Mouse (Mus musculus) kidney, postnatal 0 days (tissue): ENCODE measurements around the gene Garnl3. TPM values are rescaled to one million over a fixed set of nuclear protein-coding genes. Genes with fewer than 3 reads are reported as not detected.
A peak's percentile ranks its signal among the peaks of the same experiment; 100 is the strongest.
"Not testable (repeated sequence)": the region's sequence is repeated elsewhere in the genome, so short reads cannot be mapped to it uniquely, and the experiment has no call there.

Experiments used
- ATAC-seq: fragments of 200-750 bp; cut with Nextera tagmentation; replicated peaks from 2 replicates; pipeline ENCODE4 v1.8.0; 2017; ENCODE audit warnings: low read depth, moderate number of reproducible peaks, moderate TSS enrichment, moderate library complexity; ENCODE audit not compliant: low FRiP score
- DNase-seq: peaks from one replicate; pipeline ENCODE4 v3.0.0-alpha.2; 2016; ENCODE audit warnings: low spot score
- H3K27ac ChIP-seq: fragments of 300-500 bp; sonication (generic); 2 replicates; pipeline ENCODE4 v1.5.1; 2014; ENCODE audit warnings: mild to moderate bottlenecking
- H3K27me3 ChIP-seq: fragments of 300-500 bp; sonication (generic); 2 replicates; pipeline ENCODE4 v1.6.1; 2014; ENCODE audit warnings: low read length, mixed read lengths; ENCODE audit not compliant: insufficient read depth
- H3K36me3 ChIP-seq: fragments of 300-500 bp; sonication (generic); 2 replicates; pipeline ENCODE4 v1.6.1; 2014; ENCODE audit warnings: low read length, mixed read lengths; ENCODE audit not compliant: insufficient read depth
- H3K4me1 ChIP-seq: fragments of 300-500 bp; sonication (generic); replicated peaks from 2 replicates; pipeline ENCODE4 v1.6.1; 2014; ENCODE audit warnings: antibody characterized with exemption, low read length, mixed read lengths; ENCODE audit not compliant: insufficient read depth
- H3K4me2 ChIP-seq: fragments of 300-500 bp; sonication (generic); 2 replicates; pipeline ENCODE4 v1.6.1; 2014; ENCODE audit warnings: mild to moderate bottlenecking, low read length, moderate library complexity, mixed read lengths
- H3K4me3 ChIP-seq: fragments of 300-500 bp; sonication (generic); replicated peaks from 2 replicates; pipeline ENCODE4 v1.5.1; 2014; ENCODE audit warnings: low read depth, low read length
- H3K9ac ChIP-seq: fragments of 300-500 bp; sonication (generic); 2 replicates; pipeline ENCODE4 v1.6.1; 2014; ENCODE audit warnings: low read depth, low read length
- H3K9me3 ChIP-seq: fragments of 300-500 bp; sonication (generic); replicated peaks from 2 replicates; pipeline ENCODE4 v1.6.1; 2016; ENCODE audit warnings: low read length, inconsistent platforms, mixed read lengths
- CTCF ChIP-seq: IDR thresholded peaks from 2 replicates; pipeline ENCODE4 v1.5.1; 2016; ENCODE audit warnings: antibody characterized with exemption, low read depth, mild to moderate bottlenecking, moderate library complexity
- WGBS: fragments of 180-500 bp; shearing (Covaris S2); extraction: QIAGEN DNeasy Blood & Tissue Kit; methylation state at CpG from one replicate; pipeline ENCODE4 v1.1.7; 2014; 5-methylcytosine and 5-hydroxymethylcytosine counted together
- polyA plus RNA-seq: library from polyadenylated mRNA; unstranded; fragments of >200 nt; fragmentation: Nextera tagmentation; extraction: Ambion mirVana; gene quantifications from 2 replicates; pipeline ENCODE4 v1.2.1, GENCODE M21; 2015

Gene Garnl3
- polyA plus RNA-seq, 1 experiment from 2014 or later: 6.6 TPM

DNA sequence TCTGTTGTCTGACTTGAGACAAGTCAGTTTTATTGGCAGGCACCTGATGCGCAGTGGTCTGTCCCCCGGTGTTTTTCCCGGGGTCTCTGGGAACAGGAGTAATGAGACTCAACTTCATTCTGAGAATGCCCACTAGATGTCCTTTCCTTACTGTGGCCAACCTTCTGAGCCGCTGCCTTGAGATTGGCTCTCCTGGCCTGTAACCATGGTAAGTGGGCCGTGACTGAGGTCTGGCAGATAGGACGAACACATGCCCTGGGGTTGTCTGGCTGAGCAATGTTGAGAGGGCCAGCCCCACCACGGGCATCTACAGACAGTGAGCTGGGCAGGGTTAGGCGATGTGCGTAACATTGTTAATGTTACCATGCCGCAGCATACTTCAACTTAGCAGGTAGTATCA lies 106.9 kb downstream of the Garnl3 start:
- Histone ChIP-seq H3K4me1 (no peaks in the 10 kb centered on the region), H3K27me3 (no peaks in the 10 kb centered on the region), H3K4me3 (no peak overlapping the region), H3K4me2 (no peak overlapping the region), H3K9me3 (no peaks in the 10 kb centered on the region), H3K27ac (no peak overlapping the region), H3K36me3 (no peaks in the 10 kb centered on the region), H3K9ac (no peak overlapping the region)
- TF ChIP-seq CTCF: peak; percentile 42; the same call in 1 of the 2 replicates
- DNase-seq: peak; percentile 44
- 52% methylated on average over 10 of the region's 10 CpGs for WGBS
- no peak; the same call in 1 of the 2 replicates for ATAC-seq

DNA sequence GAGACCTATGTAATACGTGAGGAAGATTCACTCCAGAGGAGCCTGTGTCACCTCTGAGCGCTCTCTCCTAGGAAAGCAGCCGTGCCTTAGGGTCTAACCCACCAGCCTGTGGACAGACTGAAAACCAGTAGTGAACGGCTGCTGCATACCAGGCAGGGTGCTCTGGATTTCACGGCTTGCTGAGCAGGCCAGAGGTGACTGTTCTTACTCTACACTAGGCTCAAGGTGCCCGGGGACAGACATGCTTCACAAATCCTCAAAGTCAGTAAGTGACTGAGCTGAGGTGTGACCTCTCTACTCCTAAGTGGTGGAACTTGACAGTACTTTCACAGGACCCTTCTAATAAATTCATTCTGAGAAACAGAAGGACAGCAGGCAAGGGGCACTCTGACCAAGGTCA lies 108.6 kb downstream of the Garnl3 start:
- no peak for DNase-seq
- no peak for TF ChIP-seq CTCF
- H3K9me3 ChIP-seq: no peaks in the 10 kb centered on the region
- 56% methylated on average over 6 of the region's 6 CpGs for WGBS
- no peak overlapping the region for H3K4me2 ChIP-seq
- no peaks in the 10 kb centered on the region for H3K4me1 ChIP-seq
- no peaks in the 10 kb centered on the region for H3K36me3 ChIP-seq
- H3K9ac ChIP-seq: no peak overlapping the region
- ATAC-seq: no peak
- no peak overlapping the region for H3K27ac ChIP-seq
- H3K27me3 ChIP-seq: no peaks in the 10 kb centered on the region
- no peak overlapping the region for H3K4me3 ChIP-seq

- no peaks in the 10 kb centered on the region for H3K27me3 ChIP-seq
- TF ChIP-seq CTCF: no peak
- ATAC-seq (no peak), DNase-seq (peak; percentile 70)
- H3K27ac ChIP-seq: no peak overlapping the region
- WGBS: 9% methylated on average over 6 of the region's 6 CpGs
- no peak overlapping the region for H3K4me3 ChIP-seq
- no peaks in the 10 kb centered on the region for H3K36me3 ChIP-seq
- H3K9ac ChIP-seq: no peak overlapping the region
- no peaks in the 10 kb centered on the region for H3K9me3 ChIP-seq
- H3K4me2 ChIP-seq: no peak overlapping the region
- no peaks in the 10 kb centered on the region for H3K4me1 ChIP-seq
Measured at GRCm38 (mm10) chr2:33018026-33018425, 113.4 kb downstream of the Garnl3 start.

- ATAC-seq: no peak
- no peaks in the 10 kb centered on the region for H3K27me3 ChIP-seq
- TF ChIP-seq CTCF: no peak
- H3K4me2 ChIP-seq: no peak overlapping the region
- H3K27ac ChIP-seq: no peak overlapping the region
- H3K4me3 ChIP-seq: no peak overlapping the region
- 81% methylated on average over 2 of the region's 2 CpGs for WGBS
- no peaks in the 10 kb centered on the region for H3K9me3 ChIP-seq
- no peak for DNase-seq
- H3K9ac ChIP-seq: no peak overlapping the region
- no peaks in the 10 kb centered on the region for H3K4me1 ChIP-seq
- no peaks in the 10 kb centered on the region for H3K36me3 ChIP-seq
Measured at GRCm38 (mm10) chr2:33017191-33017590, 114.3 kb downstream of the Garnl3 start.

GRCm38 (mm10) chr2:33014877-33015276 lies 116.6 kb downstream of the Garnl3 start:
- no peak for TF ChIP-seq CTCF
- WGBS: 88% methylated on average over 5 of the region's 5 CpGs
- Histone ChIP-seq H3K4me1 (no peaks in the 10 kb centered on the region), H3K27me3 (no peaks in the 10 kb centered on the region), H3K36me3 (no peaks in the 10 kb centered on the region), H3K4me3 (no peak overlapping the region), H3K27ac (no peak overlapping the region), H3K9me3 (no peaks in the 10 kb centered on the region), H3K9ac (no peak overlapping the region), H3K4me2 (no peak overlapping the region)
- DNase-seq (no peak), ATAC-seq (no peak)

DNA sequence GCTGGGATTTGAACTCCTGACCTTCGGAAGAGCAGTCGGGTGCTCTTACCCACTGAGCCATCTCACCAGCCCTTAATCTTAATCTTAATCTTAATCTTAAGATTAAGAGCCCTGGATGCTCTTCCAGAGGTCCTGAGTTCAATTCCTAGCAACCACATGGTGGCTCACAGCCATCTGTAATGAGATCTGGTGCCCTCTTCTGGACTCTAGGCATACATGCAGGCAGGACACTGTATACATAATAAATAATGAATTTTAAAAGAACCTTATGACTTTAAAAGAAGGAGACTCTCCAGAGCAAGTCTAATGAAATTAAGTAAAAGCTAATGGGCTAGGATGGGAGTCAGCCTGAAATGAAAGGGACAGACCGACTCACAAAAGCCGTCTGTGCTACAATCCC lies 122.4 kb downstream of the Garnl3 start:
- not testable (repeated sequence) for H3K27me3 ChIP-seq

GRCm38 (mm10) chr2:33005041-33005440 lies 126.4 kb downstream of the Garnl3 start:
- H3K4me1 ChIP-seq: no peaks in the 10 kb centered on the region
- H3K9me3 ChIP-seq: no peaks in the 10 kb centered on the region
- DNase-seq: no peak
- ATAC-seq: no peak
- H3K4me2 ChIP-seq: no peak overlapping the region
- H3K27ac ChIP-seq: no peak overlapping the region
- TF ChIP-seq CTCF: no peak
- H3K9ac ChIP-seq: no peak overlapping the region
- H3K27me3 ChIP-seq: no peaks in the 10 kb centered on the region
- WGBS: 76% methylated on average over 5 of the region's 5 CpGs
- no peak overlapping the region for H3K4me3 ChIP-seq
- no peaks in the 10 kb centered on the region for H3K36me3 ChIP-seq

More for the DNA sequence above, 122.4 kb downstream of the Garnl3 start:
- ATAC-seq, H3K27ac ChIP-seq, H3K4me3 ChIP-seq, H3K4me1 ChIP-seq, H3K9ac ChIP-seq, DNase-seq, H3K36me3 ChIP-seq, H3K4me2 ChIP-seq, H3K9me3 ChIP-seq: not testable (repeated sequence)
- peak; percentile 56 for TF ChIP-seq CTCF
- 86% methylated on average over 4 of the region's 4 CpGs for WGBS
